Mouse (Mus musculus) heart, adult 2 months (tissue): ENCODE measurements around the gene Ptar1. TPM values are rescaled to one million over a fixed set of nuclear protein-coding genes. Genes with fewer than 3 reads are reported as not detected.

ENCODE experiments used
- DNase-seq, 2 experiments: peaks; one replicate each; pipeline ENCODE4 v3.0.0; 2021
- H3K27ac ChIP-seq: fragments of 200-600 bp; 2 replicates; pipeline ENCODE4 v1.8.1; 2022
- H3K27me3 ChIP-seq: fragments of 200-500 bp; 2 replicates; pipeline ENCODE4 v1.6.1; 2012; ENCODE audit warnings: mild to moderate bottlenecking, low read length, inconsistent platforms, mixed read lengths; ENCODE audit not compliant: control insufficient read depth, insufficient read depth
- H3K36me3 ChIP-seq: fragments of 200-500 bp; 2 replicates; pipeline ENCODE4 v1.6.1; 2012; ENCODE audit warnings: low read length, inconsistent platforms; ENCODE audit not compliant: control insufficient read depth, insufficient read depth
- H3K4me1 ChIP-seq: fragments of 200-500 bp; 2 replicates; pipeline ENCODE4 v1.6.1; 2011; ENCODE audit warnings: low read length; ENCODE audit not compliant: control insufficient read depth, insufficient read depth
- H3K4me3 ChIP-seq: fragments of 200-600 bp; 2 replicates; pipeline ENCODE4 v1.8.1; 2022
- H3K79me2 ChIP-seq: fragments of 200-500 bp; replicated peaks from 2 replicates; pipeline ENCODE4 v1.6.1; 2012; ENCODE audit warnings: mild to moderate bottlenecking, inconsistent platforms, low read length, moderate library complexity, mixed read lengths; ENCODE audit not compliant: control insufficient read depth, insufficient read depth
- H3K9ac ChIP-seq: fragments of 200-500 bp; 2 replicates; pipeline ENCODE4 v1.6.1; 2012; ENCODE audit warnings: low read depth, mild to moderate bottlenecking, control low read depth, inconsistent platforms, low read length, mixed read lengths
- CTCF ChIP-seq: fragments of 200-600 bp; IDR thresholded peaks from 2 replicates; pipeline ENCODE4 v1.8.1; 2022; ENCODE audit warnings: antibody characterized with exemption, mild to moderate bottlenecking, moderate library complexity
- EP300 ChIP-seq: fragments of 200-500 bp; IDR thresholded peaks from 2 replicates; pipeline ENCODE4 v1.6.1; 2011; ENCODE audit warnings: low read depth, low read length, control low read depth; ENCODE audit not compliant: insufficient read depth
- POLR2A ChIP-seq: fragments of 200-500 bp; IDR thresholded peaks from 2 replicates; pipeline ENCODE4 v1.6.1; 2011; ENCODE audit warnings: mild to moderate bottlenecking, low read depth, low read length, control low read depth; ENCODE audit not compliant: insufficient read depth
- WGBS: fragments of 180-500 bp; shearing (Covaris S2); methylation state at CpG from one replicate; pipeline ENCODE4 v1.1.7; 2018; 5-methylcytosine and 5-hydroxymethylcytosine counted together
- intact Hi-C: fragments of 180-260 bp; cut with DNase I; formaldehyde crosslinking; loops from one replicate; pipeline ENCODE4 v1.15.1; 2025
- polyA plus RNA-seq: library from polyadenylated mRNA; depleted of rRNA; stranded (reverse); fragments of >200 nt; gene quantifications from 2 replicates; pipeline ENCODE4 v1.2.3, GENCODE M21; 2012; rRNA removed
- total RNA-seq, 2 experiments: library from RNA; stranded (reverse); gene quantifications; 2 replicates each; pipeline ENCODE4 v1.2.3; 2021

Ptar1 gene
- total and polyA plus RNA-seq, 3 experiments = 3.5 to 23.4 (median 22.0) TPM

DNA sequence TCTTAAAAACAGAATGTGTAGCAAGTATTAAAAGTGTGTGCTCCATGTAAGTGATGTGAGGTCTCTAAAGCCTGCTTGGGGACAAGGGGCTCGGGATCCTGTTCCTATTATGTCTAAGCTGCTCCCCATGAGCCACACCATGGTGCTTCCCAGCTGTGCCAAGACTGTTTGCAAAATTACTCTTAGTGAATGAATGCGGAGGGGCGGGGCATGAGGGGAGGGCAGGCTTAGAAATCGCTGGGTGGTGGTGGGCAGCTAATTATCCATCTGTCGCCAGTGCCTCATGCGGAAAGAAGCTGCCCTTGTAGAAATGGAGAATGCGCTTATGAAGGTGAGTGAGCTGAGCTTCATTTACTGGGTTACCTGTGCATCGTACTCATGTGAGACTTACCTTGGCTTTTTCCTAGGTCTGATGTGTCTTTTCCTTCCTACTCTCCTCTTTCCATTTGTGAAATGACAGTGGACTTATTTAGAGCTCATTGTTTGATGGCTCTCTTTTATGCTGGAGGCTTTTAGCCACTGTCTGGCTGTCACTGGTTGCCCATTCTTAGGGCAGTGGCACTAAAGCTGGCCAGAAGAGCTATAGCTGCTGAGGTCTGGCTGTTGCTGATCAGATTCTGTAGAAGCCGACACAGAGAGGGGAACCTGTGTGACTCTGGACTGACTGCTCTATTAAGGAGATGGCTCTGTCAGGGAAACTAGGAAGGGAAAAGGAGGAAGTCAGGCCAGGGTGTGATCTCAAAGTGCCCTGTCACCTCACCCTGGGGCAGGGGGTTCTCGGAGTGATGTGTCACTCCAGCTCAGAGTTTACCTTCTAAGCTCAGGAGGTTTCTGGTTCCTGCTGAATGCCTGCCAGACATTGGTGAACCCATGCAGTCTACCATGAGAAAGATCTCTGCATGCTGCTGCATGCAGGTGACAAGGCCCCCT, 83.5 kb downstream of the Ptar1 start:
- Histone ChIP-seq H3K9ac (no peak overlapping the region), H3K4me3 (no peak overlapping the region), H3K4me1 (no peaks in the 10 kb centered on the region), H3K79me2 (no peaks in the 10 kb centered on the region), H3K27ac (no peak overlapping the region), H3K36me3 (no peaks in the 10 kb centered on the region), H3K27me3 (no peaks in the 10 kb centered on the region)
- TF ChIP-seq CTCF (no peak), EP300 (no peak), POLR2A (no peak)
- intact Hi-C loops = no loop called here
- 78% methylated on average over 10 of the region's 10 CpGs for WGBS
- DNase-seq = no peak

DNA sequence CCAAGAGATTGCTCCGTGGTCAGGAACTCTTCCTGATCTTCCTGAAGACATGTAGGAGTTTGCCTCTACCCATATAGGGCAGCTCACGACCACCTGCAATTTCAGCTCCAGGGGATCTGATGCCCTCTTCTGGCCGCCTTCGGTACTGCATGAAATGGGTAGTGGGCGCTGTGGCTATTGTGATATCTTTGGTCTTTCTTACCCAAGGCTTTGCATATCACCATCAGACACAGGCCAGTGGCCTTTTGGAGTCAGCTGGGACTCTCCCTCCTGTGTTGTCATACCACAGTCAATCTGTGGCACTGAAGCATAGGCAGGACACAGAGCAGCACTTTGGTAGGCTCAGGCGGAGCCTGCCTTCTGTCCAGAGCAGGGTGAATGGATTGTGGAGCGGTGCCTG, 84.7 kb downstream of the Ptar1 start:
- no peak for DNase-seq
- no peaks in the 10 kb centered on the region for H3K79me2 ChIP-seq
- no peaks in the 10 kb centered on the region for H3K4me1 ChIP-seq
- WGBS = 73% methylated on average over 7 of the region's 7 CpGs
- no peaks in the 10 kb centered on the region for H3K36me3 ChIP-seq
- H3K9ac ChIP-seq = no peak overlapping the region
- no peaks in the 10 kb centered on the region for H3K27me3 ChIP-seq
- intact Hi-C loops = no loop called here
- TF ChIP-seq CTCF = peak; percentile 61
- TF ChIP-seq POLR2A = no peak
- H3K27ac ChIP-seq = no peak overlapping the region
- no peak overlapping the region for H3K4me3 ChIP-seq

DNA sequence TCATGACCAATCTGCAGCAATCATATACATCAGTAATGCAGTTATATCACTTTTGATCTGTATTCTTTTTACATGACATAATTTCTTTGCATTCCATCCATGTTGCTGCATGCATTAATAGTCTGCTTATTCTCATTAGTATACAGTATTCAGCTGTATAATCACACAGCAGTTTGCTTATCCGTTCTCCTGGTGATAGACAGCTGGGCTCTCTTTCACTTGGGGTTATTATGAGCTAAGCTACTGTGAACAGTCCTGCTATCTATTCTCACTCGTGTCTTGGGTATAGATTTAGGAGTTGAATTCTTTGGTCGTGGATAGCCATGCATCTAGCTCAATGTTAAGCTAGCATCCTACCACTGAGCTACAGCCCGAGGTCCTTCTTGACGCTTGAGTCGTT, 88.1 kb downstream of the Ptar1 start:
- Histone ChIP-seq H3K79me2 (no peaks in the 10 kb centered on the region), H3K4me3 (no peak overlapping the region), H3K27me3 (no peaks in the 10 kb centered on the region), H3K4me1 (no peaks in the 10 kb centered on the region), H3K27ac (no peak overlapping the region), H3K9ac (no peak overlapping the region), H3K36me3 (no peaks in the 10 kb centered on the region)
- intact Hi-C loops = no loop called here
- no peak for DNase-seq
- TF ChIP-seq CTCF = no peak
- no peak for TF ChIP-seq POLR2A
- no peak for TF ChIP-seq EP300
- WGBS = 79% methylated on average over 6 of the region's 6 CpGs

DNA sequence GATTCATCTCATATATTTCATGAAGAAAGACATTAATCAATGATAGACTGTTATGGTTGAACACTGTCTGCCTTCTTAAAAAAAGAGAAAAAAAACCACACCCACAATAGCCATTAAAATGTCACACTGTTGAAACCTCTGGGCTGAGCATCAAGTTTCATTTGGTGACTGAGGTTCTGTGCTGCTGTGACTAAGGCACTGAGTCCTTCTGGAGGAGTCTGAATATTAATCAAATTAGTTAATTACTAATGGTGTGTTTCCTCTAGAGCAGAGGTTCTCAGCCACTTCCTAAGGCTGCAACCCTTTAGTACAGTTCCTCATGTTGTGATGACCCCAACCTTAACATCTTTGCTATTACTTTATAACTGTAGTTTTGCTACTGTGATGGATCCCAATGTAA, 91.9 kb downstream of the Ptar1 start:
- intact Hi-C loops = no loop called here
- Histone ChIP-seq H3K27me3 (no peaks in the 10 kb centered on the region), H3K4me3 (no peak overlapping the region), H3K79me2 (no peaks in the 10 kb centered on the region), H3K36me3 (no peaks in the 10 kb centered on the region), H3K4me1 (no peaks in the 10 kb centered on the region), H3K9ac (no peak overlapping the region), H3K27ac (no peak overlapping the region)
- DNase-seq = no peak
- TF ChIP-seq POLR2A (no peak), CTCF (no peak), EP300 (no peak)

DNA sequence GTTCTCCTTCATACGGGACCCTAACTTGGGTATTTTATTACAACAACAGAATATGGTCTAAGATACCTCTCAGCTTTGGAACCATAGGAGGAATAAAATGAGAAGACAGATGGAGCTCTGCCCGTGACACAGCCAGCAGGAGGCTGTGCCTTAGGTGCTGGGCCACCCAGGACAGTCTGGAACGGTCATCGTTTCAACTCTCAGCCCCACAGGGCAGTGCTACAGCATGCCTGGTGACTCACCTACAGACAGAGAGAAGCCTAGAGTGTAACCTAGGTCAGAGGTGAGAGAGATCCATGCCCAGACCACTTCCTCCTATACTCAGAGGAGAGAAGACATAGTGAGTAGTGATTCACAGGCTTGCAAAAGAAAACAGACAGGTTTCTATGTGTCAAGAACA, 92.9 kb downstream of the Ptar1 start:
- H3K36me3 ChIP-seq = no peaks in the 10 kb centered on the region
- H3K27ac ChIP-seq = no peak overlapping the region
- H3K4me3 ChIP-seq = no peak overlapping the region
- WGBS = 81% methylated on average over 4 of the region's 4 CpGs
- H3K4me1 ChIP-seq = no peaks in the 10 kb centered on the region
- no peak overlapping the region for H3K9ac ChIP-seq
- no peak for TF ChIP-seq CTCF
- TF ChIP-seq EP300 = no peak
- TF ChIP-seq POLR2A = no peak
- no peaks in the 10 kb centered on the region for H3K79me2 ChIP-seq
- intact Hi-C loops = no loop called here
- no peak for DNase-seq
- no peaks in the 10 kb centered on the region for H3K27me3 ChIP-seq

Other genes starting within 250 kb of the Ptar1 start
- gene Mamdc2, start 239.0 kb upstream of the Ptar1 start, total RNA-seq = 1 to 10 TPM; 1.8 to 2.6 TPM
- gene Mamdc2, start 239.0 kb upstream of the Ptar1 start, polyA plus RNA-seq = 2.4 and 3.0 TPM in 2 replicates
- gene 1700028P14Rik, start 34.6 kb upstream of the Ptar1 start, total RNA-seq = not detected
- 0.18 TPM in 1 of 2 replicates, not detected in the other for gene 1700028P14Rik, start 34.6 kb upstream of the Ptar1 start, polyA plus RNA-seq
- gene Apba1, start 71.5 kb downstream of the Ptar1 start, total RNA-seq = 1 to 10 TPM; 3.0 to 3.9 TPM
- gene Apba1, start 71.5 kb downstream of the Ptar1 start, polyA plus RNA-seq = 2.7 and 3.3 TPM in 2 replicates